Comparison of ENCODE assay signal across 9 mouse cellular contexts in the genomic region with DNA sequence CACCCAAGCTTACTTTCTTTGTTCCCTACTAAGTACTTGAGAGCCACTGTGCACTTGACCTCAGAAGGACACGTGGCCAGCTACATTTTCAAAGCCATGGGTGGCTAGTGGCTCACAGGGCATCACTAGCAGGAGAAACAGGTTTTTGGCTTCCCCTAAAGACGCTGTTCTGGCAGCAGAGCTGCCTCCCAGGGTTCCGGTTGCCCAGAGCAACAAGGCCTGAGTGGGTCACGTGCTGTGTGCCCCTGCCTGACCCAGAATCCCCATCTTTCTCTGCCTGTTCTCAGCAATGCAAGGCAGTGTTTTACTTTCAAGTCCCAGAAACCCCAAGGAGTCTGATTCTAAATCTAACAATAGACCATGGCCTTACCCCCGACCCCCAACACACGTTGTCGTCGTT.
DNase-seq lines count a peak whose midpoint lies in the region; ATAC-seq and TF ChIP-seq lines count a peak whose summit lies in the region.
"Had no signal": no experiment of that assay in that cellular context is flagged by ENCODE, and none has a peak within 500 bp of the region (broad histone marks: within the 10 kb centered on the region; RNA-seq: fewer than 3 reads in every experiment).

No protein-coding gene starts in this region.

- no peaks in the 10 kb centered on the region for H3K4me1 ChIP-seq in forebrain, postnatal 0 days (ENCODE audit: insufficient read depth)
- peaks cover 19% of the 10 kb centered on the region for H3K4me1 ChIP-seq in midbrain, embryonic 15.5 days
- H3K4me1 ChIP-seq in liver, embryonic 11.5 days (replicated peaks; ENCODE audit: control insufficient read depth, insufficient read depth, low read length) = no peaks in the 10 kb centered on the region
- H3K4me1 ChIP-seq: liver, embryonic 15.5 days had no signal

- TF ChIP-seq CTCF in brain, embryonic 14.5 days (IDR thresholded peaks at IDR 0.05; ENCODE audit: borderline replicate concordance, extremely low read depth, insufficient read depth, insufficient read length) = no peak
- no peak for TF ChIP-seq CTCF in forebrain, postnatal 0 days (IDR thresholded peaks at IDR 0.05; ENCODE audit: low read depth)

- no peak overlapping the region for H3K27ac ChIP-seq in forebrain, postnatal 0 days (ENCODE audit: low read depth, low read length)
- peak overlapping the region; percentile 48 for H3K27ac ChIP-seq in midbrain, embryonic 15.5 days
- no peak overlapping the region for H3K27ac ChIP-seq in liver, embryonic 11.5 days (ENCODE audit: low read depth, low read length)
- H3K27ac ChIP-seq: kidney, postnatal 0 days; liver, embryonic 15.5 days had no signal

- 18% methylated on average over 8 of the region's 8 CpGs for WGBS in forebrain, postnatal 0 days
- 15% methylated on average over 8 of the region's 8 CpGs for WGBS in midbrain, embryonic 15.5 days
- 78% methylated on average over 8 of the region's 8 CpGs for WGBS in liver, embryonic 11.5 days

- no peaks in the 10 kb centered on the region for H3K9me3 ChIP-seq in forebrain, postnatal 0 days (ENCODE audit: low read length)
- no peaks in the 10 kb centered on the region for H3K9me3 ChIP-seq in midbrain, embryonic 15.5 days
- H3K9me3 ChIP-seq in liver, embryonic 11.5 days (ENCODE audit: control insufficient read depth, low read length) = no peaks in the 10 kb centered on the region
- H3K9me3 ChIP-seq: liver, embryonic 15.5 days had no signal

- peak; percentile 86 for ATAC-seq in forebrain, postnatal 0 days
- ATAC-seq in midbrain, embryonic 15.5 days (replicated peaks) = peak; percentile 72
- ATAC-seq in liver, embryonic 11.5 days (replicated peaks; ENCODE audit: low FRiP score) = no peak

- peak; percentile 81 for DNase-seq in brain, embryonic 14.5 days (ENCODE audit: low read depth)
- peak; percentile 86 for DNase-seq in cerebellum, adult 9-10 months
- peak; percentile 58 for DNase-seq in forebrain, postnatal 0 days
- no peak for DNase-seq in gastrocnemius, postnatal 10 days
- DNase-seq in liver, embryonic 11.5 days (ENCODE audit: low spot score) = no peak
- DNase-seq in heart, postnatal 25 days (ENCODE audit: low spot score) = no peak

- no peaks in the 10 kb centered on the region for H3K27me3 ChIP-seq in forebrain, postnatal 0 days (ENCODE audit: insufficient read depth, low read length)
- H3K27me3 ChIP-seq in midbrain, embryonic 15.5 days (replicated peaks) = no peaks in the 10 kb centered on the region
- no peaks in the 10 kb centered on the region for H3K27me3 ChIP-seq in liver, embryonic 11.5 days (replicated peaks; ENCODE audit: control insufficient read depth, insufficient read depth, low read length)
- H3K27me3 ChIP-seq: liver, embryonic 15.5 days had no signal

- H3K9ac ChIP-seq in forebrain, postnatal 0 days = no peak overlapping the region
- peak overlapping the region; percentile 1; the same call in 1 of the 2 replicates for H3K9ac ChIP-seq in midbrain, embryonic 15.5 days
- no peak overlapping the region for H3K9ac ChIP-seq in liver, embryonic 11.5 days (ENCODE audit: low read depth, low read length)
- H3K9ac ChIP-seq: liver, embryonic 15.5 days had no signal

- no peaks in the 10 kb centered on the region for H3K36me3 ChIP-seq in forebrain, postnatal 0 days (ENCODE audit: insufficient read depth)
- no peaks in the 10 kb centered on the region for H3K36me3 ChIP-seq in midbrain, embryonic 15.5 days (replicated peaks)
- no peaks in the 10 kb centered on the region for H3K36me3 ChIP-seq in liver, embryonic 11.5 days (ENCODE audit: control insufficient read depth, insufficient read depth, low read length)
- H3K36me3 ChIP-seq: liver, embryonic 15.5 days had no signal

- no peak overlapping the region for H3K4me2 ChIP-seq in forebrain, postnatal 0 days (ENCODE audit: low read depth)
- H3K4me2 ChIP-seq in midbrain, embryonic 15.5 days = no peak overlapping the region
- no peak overlapping the region for H3K4me2 ChIP-seq in liver, embryonic 11.5 days
- H3K4me2 ChIP-seq: liver, embryonic 15.5 days had no signal

- H3K4me3 ChIP-seq in forebrain, postnatal 0 days (ENCODE audit: low read depth, low read length) = no peak overlapping the region
- no peak overlapping the region for H3K4me3 ChIP-seq in midbrain, embryonic 15.5 days
- H3K4me3 ChIP-seq in liver, embryonic 11.5 days (ENCODE audit: low read depth, low read length) = no peak overlapping the region
- H3K4me3 ChIP-seq: liver, embryonic 15.5 days had no signal

- TF ChIP-seq POLR2A in brain, embryonic 14.5 days (IDR thresholded peaks at IDR 0.05; ENCODE audit: borderline replicate concordance, extremely low read depth, insufficient read depth, insufficient read length, poor library complexity, severe bottlenecking) = no peak

- intact Hi-C loops in heart, postnatal 25 days (cut with DNase I) = no loop called here

Comparison
In these comparisons a context has a peak if more than half of its experiments do, and no peak if none do; other contexts are left out.
1. DNase-seq: peak in brain, embryonic 14.5 days (single experiment), cerebellum, adult 9-10 months (single experiment) and forebrain, postnatal 0 days (single experiment); none in gastrocnemius, postnatal 10 days (single experiment), liver, embryonic 11.5 days (single experiment) and heart, postnatal 25 days (single experiment).